Mouse (Mus musculus): ENCODE results near the gene Trpm3. TPM values are rescaled to one million over a fixed set of nuclear protein-coding genes. Genes with fewer than 3 reads are reported as not detected.
A peak's percentile ranks its signal among the peaks of the same experiment; 100 is the strongest.

Gene Trpm3
- polyA plus RNA-seq (2015; fragmentation: Nextera tagmentation; extraction: Ambion mirVana), result 1.7 and 2.1 TPM in 2 replicates

- WGBS, result under 1% methylated on average over 39 of the region's 39 CpGs
- peak within 1 kb of the TSS; percentile 36 for H3K4me3 ChIP-seq
These were observed at the start of gene Trpm3 for GRCm38 (mm10) chr19:22138590-22139421. TSS of gene Trpm3 (plus strand) at chr19:22139046.

DNA sequence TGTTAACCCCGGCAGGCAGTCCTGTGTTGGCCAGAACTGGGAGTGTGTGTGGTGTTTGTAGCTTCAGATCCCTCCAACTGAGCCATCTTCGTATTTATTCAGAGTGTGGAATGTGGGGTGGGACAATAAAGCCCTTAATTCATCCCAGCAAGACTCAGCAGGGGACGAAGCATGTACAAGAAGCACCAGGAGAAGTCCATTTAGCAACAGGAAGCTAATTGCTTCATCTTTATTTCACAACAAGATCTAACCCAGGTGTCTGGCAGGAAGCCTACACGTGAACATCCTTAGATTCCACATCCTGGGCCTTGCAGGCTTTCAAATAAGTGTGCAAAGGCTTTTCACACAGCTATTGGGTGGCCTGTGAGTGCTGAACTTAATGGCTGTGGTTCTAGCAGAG is 38.3 kb upstream of the Trpm3 start:
- Histone ChIP-seq H3K4me3 (no peak overlapping the region), H3K27me3 (no peaks in the 10 kb centered on the region), H3K4me2 (no peak overlapping the region), H3K9ac (no peak overlapping the region), H3K27ac (no peak overlapping the region), H3K4me1 (peaks cover under 1% of the 10 kb centered on the region; the same call in 1 of the 2 replicates), H3K9me3 (no peaks in the 10 kb centered on the region), H3K36me3 (no peaks in the 10 kb centered on the region)
- 29% methylated on average over 4 of the region's 4 CpGs for WGBS
- no peak for ATAC-seq (ENCODE audit: insufficient number of reproducible peaks, insufficient read depth, low FRiP score, low TSS enrichment, low read depth)

More at GRCm38 (mm10) chr19:22138590-22139421, at the start of gene Trpm3:
- H3K27ac ChIP-seq, result no peak within 1 kb of the TSS
- H3K9ac ChIP-seq, result no peak within 1 kb of the TSS
- peaks cover 17% of the 10 kb centered on the region for H3K27me3 ChIP-seq
- peaks cover 9% of the 10 kb centered on the region for H3K4me1 ChIP-seq
- ATAC-seq (ENCODE audit: insufficient number of reproducible peaks, insufficient read depth, low FRiP score, low TSS enrichment, low read depth), result peak; percentile 80
- H3K9me3 ChIP-seq, result no peaks in the 10 kb centered on the region
- H3K36me3 ChIP-seq, result no peaks in the 10 kb centered on the region
- H3K4me2 ChIP-seq, result peak within 1 kb of the TSS; percentile 70

GRCm38 (mm10) chr19:22103865-22104264 is 35.0 kb upstream of the Trpm3 start:
- Histone ChIP-seq H3K4me1 (peaks cover 3% of the 10 kb centered on the region; the same call in 1 of the 2 replicates), H3K4me3 (no peak overlapping the region), H3K9me3 (no peaks in the 10 kb centered on the region), H3K9ac (no peak overlapping the region), H3K36me3 (no peaks in the 10 kb centered on the region), H3K4me2 (no peak overlapping the region), H3K27me3 (no peaks in the 10 kb centered on the region), H3K27ac (no peak overlapping the region)
- WGBS, result 83% methylated on average over 4 of the region's 4 CpGs
- no peak for ATAC-seq (ENCODE audit: insufficient number of reproducible peaks, insufficient read depth, low FRiP score, low TSS enrichment, low read depth)

- H3K27me3 ChIP-seq, result no peaks in the 10 kb centered on the region
- H3K9ac ChIP-seq, result no peak overlapping the region
- peaks cover 3% of the 10 kb centered on the region; the same call in 1 of the 2 replicates for H3K4me1 ChIP-seq
- no peak for ATAC-seq (ENCODE audit: insufficient number of reproducible peaks, insufficient read depth, low FRiP score, low TSS enrichment, low read depth)
- H3K4me2 ChIP-seq, result no peak overlapping the region
- H3K4me3 ChIP-seq, result no peak overlapping the region
- no peaks in the 10 kb centered on the region for H3K36me3 ChIP-seq
- H3K27ac ChIP-seq, result no peak overlapping the region
- H3K9me3 ChIP-seq, result no peaks in the 10 kb centered on the region
- 47% methylated on average over 7 of the region's 7 CpGs for WGBS
These were observed 33.9 kb upstream of the Trpm3 start for GRCm38 (mm10) chr19:22104848-22105484.

DNA sequence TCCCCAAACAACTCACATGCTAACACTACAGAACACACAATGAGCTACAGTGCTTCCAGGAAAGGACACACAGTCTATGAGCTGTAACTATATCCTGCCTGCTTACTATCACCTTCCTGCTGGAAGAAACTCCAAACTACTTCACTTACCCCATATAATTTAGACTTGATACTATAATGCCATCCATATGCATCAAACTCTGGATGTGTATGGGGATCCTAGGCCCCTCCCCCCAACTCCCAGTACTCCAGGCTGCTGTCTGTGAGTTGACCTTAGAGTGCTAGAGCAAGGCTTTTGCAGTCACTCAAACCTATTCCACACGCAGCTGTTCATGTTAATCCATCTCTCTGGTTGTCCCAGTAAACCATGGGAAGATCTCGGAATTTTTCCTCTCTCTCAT is 33.2 kb upstream of the Trpm3 start:
- no peak overlapping the region for H3K4me3 ChIP-seq
- H3K9me3 ChIP-seq, result no peaks in the 10 kb centered on the region
- H3K9ac ChIP-seq, result no peak overlapping the region
- no peak for ATAC-seq (ENCODE audit: insufficient number of reproducible peaks, insufficient read depth, low FRiP score, low TSS enrichment, low read depth)
- H3K4me1 ChIP-seq, result peaks cover 3% of the 10 kb centered on the region; the same call in 1 of the 2 replicates
- H3K36me3 ChIP-seq, result no peaks in the 10 kb centered on the region
- no peak overlapping the region for H3K27ac ChIP-seq
- H3K4me2 ChIP-seq, result no peak overlapping the region
- 37% methylated on average over 2 of the region's 2 CpGs for WGBS
- H3K27me3 ChIP-seq, result no peaks in the 10 kb centered on the region

DNA sequence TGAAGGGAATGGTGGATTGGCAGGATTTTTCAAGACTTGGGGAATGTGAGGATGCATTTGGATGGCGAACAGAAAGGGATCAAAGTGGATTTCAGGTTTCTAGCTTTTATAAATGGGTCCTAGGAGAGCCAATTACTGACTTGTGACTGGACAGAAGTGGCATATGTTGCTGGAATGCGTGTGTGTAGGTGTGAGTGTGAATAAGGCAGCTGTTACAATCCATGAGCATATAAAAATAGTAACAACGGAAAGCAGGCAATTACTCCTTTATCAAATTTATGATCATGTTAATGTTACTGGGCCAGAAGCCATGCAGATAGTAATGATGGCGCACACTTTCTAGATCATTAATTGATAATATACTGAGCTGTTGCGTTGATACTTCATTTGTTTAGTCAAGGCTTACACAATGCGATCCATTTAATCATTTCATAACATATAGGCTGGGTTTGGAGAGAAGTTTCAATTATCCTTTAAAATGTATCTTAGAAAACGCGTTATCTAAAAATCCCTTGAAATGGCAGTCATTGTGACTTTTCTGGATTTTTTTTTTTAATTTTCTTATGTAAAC is 29.9 kb upstream of the Trpm3 start:
- H3K4me3 ChIP-seq, result no peak overlapping the region
- H3K4me2 ChIP-seq, result no peak overlapping the region
- no peak overlapping the region for H3K9ac ChIP-seq
- no peak for ATAC-seq (ENCODE audit: insufficient number of reproducible peaks, insufficient read depth, low FRiP score, low TSS enrichment, low read depth)
- H3K27ac ChIP-seq, result no peak overlapping the region
- H3K9me3 ChIP-seq, result no peaks in the 10 kb centered on the region
- peaks cover 3% of the 10 kb centered on the region; the same call in 1 of the 2 replicates for H3K4me1 ChIP-seq
- WGBS, result 92% methylated on average over 8 of the region's 8 CpGs
- H3K36me3 ChIP-seq, result no peaks in the 10 kb centered on the region
- H3K27me3 ChIP-seq, result no peaks in the 10 kb centered on the region

- WGBS, result 82% methylated on average over 2 of the region's 2 CpGs
- no peak for ATAC-seq (ENCODE audit: insufficient number of reproducible peaks, insufficient read depth, low FRiP score, low TSS enrichment, low read depth)
- H3K36me3 ChIP-seq, result no peaks in the 10 kb centered on the region
These were observed 17.9 kb upstream of the Trpm3 start for GRCm38 (mm10) chr19:22120976-22121375.

DNA sequence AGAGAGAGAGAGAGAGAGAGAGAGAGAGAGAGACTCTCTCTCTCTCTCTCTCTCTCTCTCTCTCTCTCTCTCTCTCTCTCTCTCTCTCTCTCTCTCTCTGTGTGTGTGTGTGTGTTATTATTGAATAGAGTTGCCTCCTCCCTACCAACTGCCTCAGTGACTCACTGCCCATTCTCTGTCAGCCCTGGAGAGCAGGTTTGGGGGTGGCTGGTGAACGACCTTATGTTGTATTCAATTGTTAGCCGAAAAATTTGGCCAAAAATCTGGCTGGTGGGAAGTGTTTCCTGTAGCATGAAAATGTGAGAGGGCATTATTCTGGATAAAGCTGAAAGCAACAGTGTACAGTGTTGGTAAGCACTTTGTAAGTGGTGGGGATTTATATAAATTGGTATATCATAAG is 17.2 kb upstream of the Trpm3 start:
- H3K9me3 ChIP-seq, result no peaks in the 10 kb centered on the region
- no peak for ATAC-seq (ENCODE audit: insufficient number of reproducible peaks, insufficient read depth, low FRiP score, low TSS enrichment, low read depth)
- no peaks in the 10 kb centered on the region for H3K36me3 ChIP-seq
- H3K4me2 ChIP-seq, result no peak overlapping the region
- H3K27me3 ChIP-seq, result no peaks in the 10 kb centered on the region
- no peak overlapping the region for H3K9ac ChIP-seq
- H3K4me3 ChIP-seq, result no peak overlapping the region
- no peak overlapping the region for H3K27ac ChIP-seq
- WGBS, result 84% methylated on average over 2 of the region's 2 CpGs
- no peaks in the 10 kb centered on the region for H3K4me1 ChIP-seq

More at GRCm38 (mm10) chr19:22120976-22121375, 17.9 kb upstream of the Trpm3 start:
- Histone ChIP-seq H3K27me3 (no peaks in the 10 kb centered on the region), H3K9me3 (no peaks in the 10 kb centered on the region), H3K27ac (no peak overlapping the region), H3K9ac (no peak overlapping the region), H3K4me3 (no peak overlapping the region), H3K4me2 (no peak overlapping the region), H3K4me1 (no peaks in the 10 kb centered on the region)

GRCm38 (mm10) chr19:22132626-22133025 is 6.2 kb upstream of the Trpm3 start:
- H3K4me2 ChIP-seq, result no peak overlapping the region
- H3K9me3 ChIP-seq, result no peaks in the 10 kb centered on the region; the same call in 1 of the 2 replicates
- no peak overlapping the region for H3K27ac ChIP-seq
- no peaks in the 10 kb centered on the region for H3K36me3 ChIP-seq
- ATAC-seq (ENCODE audit: insufficient number of reproducible peaks, insufficient read depth, low FRiP score, low TSS enrichment, low read depth), result no peak
- peaks cover 3% of the 10 kb centered on the region; the same call in 1 of the 2 replicates for H3K27me3 ChIP-seq
- H3K4me3 ChIP-seq, result no peak overlapping the region
- no peaks in the 10 kb centered on the region for H3K4me1 ChIP-seq
- 76% methylated on average over 3 of the region's 3 CpGs for WGBS
- H3K9ac ChIP-seq, result no peak overlapping the region

GRCm38 (mm10) chr19:22178549-22178948 is 39.7 kb downstream of the Trpm3 start:
- Histone ChIP-seq H3K9me3 (no peaks in the 10 kb centered on the region), H3K27ac (no peak overlapping the region), H3K9ac (no peak overlapping the region), H3K36me3 (no peaks in the 10 kb centered on the region), H3K4me1 (no peaks in the 10 kb centered on the region), H3K27me3 (no peaks in the 10 kb centered on the region), H3K4me3 (no peak overlapping the region), H3K4me2 (no peak overlapping the region)
- no peak for ATAC-seq (ENCODE audit: insufficient number of reproducible peaks, insufficient read depth, low FRiP score, low TSS enrichment, low read depth)
- WGBS, result 70% methylated on average over 4 of the region's 4 CpGs

DNA sequence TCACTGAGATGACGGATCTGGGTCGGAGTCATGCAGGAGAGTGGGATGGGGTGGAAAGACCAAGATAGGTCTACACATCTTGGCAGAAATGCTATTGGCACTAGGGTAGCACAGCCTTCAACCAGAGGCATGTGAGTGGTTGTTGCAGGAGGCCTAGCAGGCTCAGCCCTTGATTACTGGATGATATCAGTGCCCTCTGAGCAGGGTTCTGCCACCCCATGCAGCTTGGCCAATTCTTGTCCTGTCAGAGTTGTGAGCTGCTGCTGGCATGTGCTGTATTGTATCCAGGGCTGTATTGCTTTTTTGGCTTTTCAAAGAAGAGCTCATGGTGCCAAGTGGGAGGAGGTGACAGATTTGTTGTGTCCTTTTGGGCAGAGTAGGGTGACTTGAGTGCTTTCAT is 40.2 kb downstream of the Trpm3 start:
- Histone ChIP-seq H3K4me3 (no peak overlapping the region), H3K27ac (no peak overlapping the region), H3K4me1 (no peaks in the 10 kb centered on the region), H3K9me3 (no peaks in the 10 kb centered on the region), H3K36me3 (no peaks in the 10 kb centered on the region), H3K4me2 (no peak overlapping the region), H3K9ac (no peak overlapping the region), H3K27me3 (no peaks in the 10 kb centered on the region)
- 91% methylated on average over 2 of the region's 2 CpGs for whole genome bisulfite sequencing
- no peak for ATAC-seq (ENCODE audit: insufficient number of reproducible peaks, insufficient read depth, low FRiP score, low TSS enrichment, low read depth)

Data from embryonic facial prominence, embryonic 13.5 days (tissue).